Mouse (Mus musculus) bone marrow macrophage, adult 2 months (primary cell): Measurements from ENCODE around the gene Npas3. TPM values are rescaled to one million over a fixed set of nuclear protein-coding genes. Genes with fewer than 3 reads are reported as not detected.

Experiments used
- H3K27ac ChIP-seq: 2 replicates; pipeline ENCODE4 v1.5.1; 2012; ENCODE audit warnings: low read depth, low read length; ENCODE audit not compliant: insufficient read depth
- H3K4me1 ChIP-seq: 2 replicates; pipeline ENCODE4 v1.6.1; 2012; ENCODE audit warnings: low read length; ENCODE audit not compliant: control insufficient read depth, insufficient read depth
- H3K4me3 ChIP-seq: 2 replicates; pipeline ENCODE4 v1.5.1; 2012; ENCODE audit warnings: mild to moderate bottlenecking, low read length, moderate library complexity; ENCODE audit not compliant: insufficient read depth
- CTCF ChIP-seq: IDR thresholded peaks from 2 replicates; pipeline ENCODE4 v1.5.1; 2012; ENCODE audit warnings: low read depth, mild to moderate bottlenecking, low read length, moderate library complexity
- POLR2A ChIP-seq: IDR thresholded peaks from 2 replicates; pipeline ENCODE4 v1.6.1; 2012; ENCODE audit warnings: mild to moderate bottlenecking, low read depth, low read length, borderline replicate concordance
- polyA plus RNA-seq: library from polyadenylated mRNA; stranded (reverse); fragments of >200 nt; gene quantifications from 2 replicates; pipeline ENCODE4 v1.2.4, GENCODE M21; 2012; ENCODE audit not compliant: missing spikeins, insufficient read depth, insufficient read length

Npas3 gene
- polyA plus RNA-seq, 1 experiment = not detected

DNA sequence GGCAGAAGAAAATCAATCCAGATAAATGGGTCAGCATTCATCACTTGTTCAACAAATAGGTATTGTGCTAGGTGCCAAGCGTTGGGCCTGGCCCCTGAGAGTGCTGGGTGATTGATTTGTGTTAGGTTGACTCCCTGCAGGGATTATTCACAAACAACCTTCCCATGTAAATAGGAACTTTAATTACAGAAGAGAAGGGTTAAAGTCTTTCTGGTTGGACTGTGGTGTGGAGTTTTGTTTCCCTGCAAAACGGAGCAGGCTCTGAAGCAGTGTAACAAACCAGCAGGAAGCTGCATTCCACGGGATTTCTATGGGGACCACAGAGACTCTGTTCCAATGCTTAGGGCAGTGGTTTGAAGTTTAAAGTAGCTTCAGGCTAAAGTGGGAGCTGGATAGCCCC is 199.6 kb downstream of the Npas3 start:
- H3K4me3 ChIP-seq = no peak overlapping the region
- TF ChIP-seq CTCF (no peak), POLR2A (no peak)
- H3K27ac ChIP-seq = no peak overlapping the region
- H3K4me1 ChIP-seq = no peaks in the 10 kb centered on the region

DNA sequence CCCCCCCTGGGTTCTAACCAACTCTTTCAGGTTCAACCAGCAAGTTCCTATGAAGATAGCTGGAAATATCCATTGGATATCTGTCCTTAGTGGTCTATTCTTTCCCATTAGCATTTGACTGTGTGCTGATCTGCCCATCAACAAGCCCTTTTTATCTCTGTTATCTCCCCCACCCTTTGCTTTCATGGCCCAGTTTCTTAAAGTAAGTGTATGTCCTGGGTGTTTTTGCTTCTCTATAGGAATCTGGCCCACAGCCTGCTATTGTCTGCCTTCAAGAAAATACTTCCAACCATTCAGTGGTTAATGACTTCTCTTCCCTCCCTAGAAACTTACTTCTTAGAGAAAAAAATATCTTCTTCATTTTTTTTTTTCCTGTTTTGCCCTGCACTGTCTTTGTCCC is 219.1 kb downstream of the Npas3 start:
- H3K4me3 ChIP-seq = no peak overlapping the region
- no peaks in the 10 kb centered on the region for H3K4me1 ChIP-seq
- TF ChIP-seq POLR2A = no peak
- TF ChIP-seq CTCF = no peak
- no peak overlapping the region for H3K27ac ChIP-seq

DNA sequence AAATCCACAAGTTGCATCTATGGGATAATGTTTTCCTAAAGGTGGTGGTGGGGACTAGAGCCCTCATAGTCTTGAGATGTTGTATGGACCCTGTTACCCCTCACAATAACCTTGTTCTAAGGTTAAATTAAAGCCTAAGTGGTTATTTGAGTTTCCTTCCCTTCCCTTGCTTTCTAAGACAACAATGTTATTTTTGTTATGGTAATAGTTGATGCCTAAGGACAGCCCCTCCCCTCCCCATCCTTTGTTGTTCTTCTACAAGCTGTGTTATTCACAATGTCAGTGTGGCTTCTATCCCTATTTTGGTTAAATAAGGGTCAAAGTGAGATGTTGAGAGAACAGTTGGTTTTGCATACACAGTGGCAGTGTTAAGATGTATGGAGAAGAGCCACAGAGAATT is 226.0 kb downstream of the Npas3 start:
- no peak for TF ChIP-seq POLR2A
- TF ChIP-seq CTCF = no peak
- H3K27ac ChIP-seq = no peak overlapping the region
- no peak overlapping the region for H3K4me3 ChIP-seq
- no peaks in the 10 kb centered on the region for H3K4me1 ChIP-seq

DNA sequence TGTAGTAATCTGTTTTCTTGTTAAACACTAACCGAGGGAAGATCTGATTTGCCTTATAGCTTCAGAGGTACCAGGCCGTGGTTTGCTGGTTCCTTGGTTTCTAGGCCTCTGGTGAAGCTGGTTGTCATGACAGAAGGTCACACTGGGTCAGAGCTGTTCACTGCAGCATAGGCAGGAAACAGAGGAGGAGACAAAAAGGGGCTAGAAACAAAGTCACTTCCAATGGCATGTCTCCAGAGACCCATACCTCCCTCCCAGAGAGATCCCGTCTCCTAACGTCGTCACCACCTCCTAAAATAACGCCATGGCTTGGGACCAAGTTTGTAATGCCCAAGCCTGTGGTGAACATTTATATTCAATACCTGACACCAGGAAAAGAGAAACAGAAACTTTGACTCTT is 236.4 kb downstream of the Npas3 start:
- Histone ChIP-seq H3K4me3 (no peak overlapping the region), H3K4me1 (no peaks in the 10 kb centered on the region), H3K27ac (no peak overlapping the region)
- TF ChIP-seq CTCF = no peak
- TF ChIP-seq POLR2A = no peak

DNA sequence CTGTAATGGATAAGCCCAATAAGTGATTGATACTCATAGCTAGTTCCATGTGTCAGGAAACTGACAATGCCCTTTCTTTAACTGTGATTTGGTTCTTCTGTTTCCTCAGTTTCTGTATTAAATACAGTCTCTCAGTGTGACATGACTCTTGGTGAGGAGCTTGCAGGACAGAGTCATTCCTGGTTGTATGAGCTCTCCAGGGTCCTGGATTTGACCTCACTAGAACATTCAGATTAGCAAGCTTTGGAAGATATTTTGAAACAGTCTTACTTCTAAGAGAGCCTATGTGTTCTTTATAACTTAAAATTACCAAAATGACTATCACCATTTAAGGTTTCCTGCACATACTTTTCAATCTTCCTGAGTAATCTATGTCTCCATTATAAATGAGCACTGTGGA is 247.9 kb downstream of the Npas3 start:
- TF ChIP-seq CTCF = no peak
- TF ChIP-seq POLR2A = no peak
- no peak overlapping the region for H3K27ac ChIP-seq
- H3K4me3 ChIP-seq = no peak overlapping the region
- no peaks in the 10 kb centered on the region for H3K4me1 ChIP-seq

DNA sequence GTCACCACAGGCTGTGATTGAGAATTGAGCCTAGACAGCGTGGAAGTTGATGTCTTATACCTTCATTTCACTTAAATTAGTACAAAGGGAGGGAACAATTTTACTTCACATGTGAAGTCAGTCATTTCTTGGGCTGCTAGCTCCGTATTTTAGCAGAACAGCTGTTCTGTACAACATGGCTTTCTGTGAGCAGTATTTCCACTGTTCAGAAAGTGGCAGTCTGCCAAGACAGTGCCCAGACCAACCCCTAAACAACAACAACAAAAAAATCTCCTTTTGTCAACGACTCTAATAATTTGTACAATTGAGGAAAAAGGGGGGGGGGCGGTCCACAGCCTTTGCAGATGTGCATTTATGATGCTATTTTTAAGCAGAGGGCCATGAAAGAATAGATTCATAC is 266.4 kb downstream of the Npas3 start:
- TF ChIP-seq POLR2A (no peak), CTCF (no peak)
- no peaks in the 10 kb centered on the region for H3K4me1 ChIP-seq
- no peak overlapping the region for H3K27ac ChIP-seq
- no peak overlapping the region for H3K4me3 ChIP-seq

DNA sequence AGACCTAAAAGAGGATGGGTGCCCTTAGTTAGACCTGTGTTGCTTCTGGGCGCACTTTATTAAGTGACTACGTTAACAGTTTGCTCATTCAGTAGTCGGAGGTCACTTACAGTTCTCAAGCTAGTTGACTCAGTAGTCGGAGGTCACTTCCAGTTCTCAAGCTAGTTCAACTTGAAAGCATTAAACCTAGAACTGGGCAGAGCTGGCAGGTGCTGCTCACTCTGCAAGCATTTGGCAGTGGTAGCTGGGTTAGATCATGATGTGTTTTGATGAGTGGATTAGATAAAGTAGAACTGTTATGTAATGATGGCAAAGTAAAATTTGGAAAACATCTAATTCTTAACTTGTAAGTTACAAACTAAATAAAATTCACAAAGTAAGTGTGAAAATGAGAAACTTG is 271.1 kb downstream of the Npas3 start:
- Histone ChIP-seq H3K27ac (no peak overlapping the region), H3K4me3 (no peak overlapping the region), H3K4me1 (no peaks in the 10 kb centered on the region)
- TF ChIP-seq POLR2A (no peak), CTCF (no peak)

DNA sequence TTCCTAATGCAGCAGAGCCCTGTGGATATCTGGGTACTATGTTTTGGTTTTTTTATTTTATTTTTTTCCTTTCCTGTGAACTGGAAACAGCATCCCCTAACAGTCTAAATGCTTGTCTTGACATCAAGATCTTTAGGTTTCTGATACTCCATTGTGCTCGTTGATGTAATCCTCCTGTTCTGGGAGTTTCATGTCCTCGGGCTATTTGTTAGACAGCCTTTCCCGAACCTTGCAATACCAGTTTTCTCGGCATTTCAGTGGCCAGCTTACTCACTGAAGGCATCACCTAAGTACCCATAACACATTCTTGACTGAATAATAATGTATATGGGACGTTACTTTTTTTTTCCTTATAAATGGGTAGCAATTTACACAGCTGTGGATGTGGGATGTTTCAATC is 274.2 kb downstream of the Npas3 start:
- TF ChIP-seq CTCF (no peak), POLR2A (no peak)
- Histone ChIP-seq H3K27ac (no peak overlapping the region), H3K4me3 (no peak overlapping the region), H3K4me1 (no peaks in the 10 kb centered on the region)

DNA sequence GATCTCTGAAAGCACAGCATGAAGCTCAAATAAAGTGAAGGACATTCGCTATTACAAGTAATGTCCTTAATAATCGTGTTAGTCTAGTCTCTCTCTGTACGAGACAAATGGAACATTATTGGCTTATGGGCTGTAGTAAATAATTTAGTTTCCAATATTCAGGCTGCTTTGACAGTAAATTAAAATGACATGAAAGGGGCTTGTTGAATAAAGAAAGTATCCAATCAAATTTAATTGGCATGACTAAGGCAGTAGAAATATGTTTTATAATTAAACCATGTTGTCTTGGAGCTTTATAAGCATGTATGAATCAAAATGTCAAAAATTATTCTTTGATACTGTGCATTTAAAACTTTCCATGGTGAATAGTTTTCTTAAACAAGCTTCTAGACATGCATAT is 278.6 kb downstream of the Npas3 start:
- H3K4me1 ChIP-seq = no peaks in the 10 kb centered on the region
- H3K4me3 ChIP-seq = no peak overlapping the region
- TF ChIP-seq CTCF (no peak), POLR2A (no peak)
- H3K27ac ChIP-seq = no peak overlapping the region

DNA sequence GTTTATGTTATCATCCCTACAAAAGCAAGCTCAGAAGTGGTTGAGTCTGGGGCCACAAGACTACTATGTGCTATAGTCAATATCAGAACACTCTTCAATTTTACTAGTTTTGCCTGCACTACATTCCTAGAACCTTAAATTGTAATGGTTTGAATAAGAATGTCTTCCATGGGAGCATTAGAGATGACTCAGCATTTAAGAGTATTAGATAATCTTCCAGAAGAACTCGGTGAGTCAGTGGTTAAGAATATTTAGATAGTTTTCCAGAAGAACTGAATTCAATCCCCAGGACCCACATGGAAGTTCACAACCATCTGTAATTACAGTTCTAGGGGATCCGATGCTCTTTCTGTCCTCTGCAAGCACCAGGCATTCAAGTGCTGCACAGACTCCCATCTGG is 280.9 kb downstream of the Npas3 start:
- TF ChIP-seq POLR2A = no peak
- TF ChIP-seq CTCF = no peak
- Histone ChIP-seq H3K4me1 (no peaks in the 10 kb centered on the region), H3K27ac (no peak overlapping the region), H3K4me3 (no peak overlapping the region)

DNA sequence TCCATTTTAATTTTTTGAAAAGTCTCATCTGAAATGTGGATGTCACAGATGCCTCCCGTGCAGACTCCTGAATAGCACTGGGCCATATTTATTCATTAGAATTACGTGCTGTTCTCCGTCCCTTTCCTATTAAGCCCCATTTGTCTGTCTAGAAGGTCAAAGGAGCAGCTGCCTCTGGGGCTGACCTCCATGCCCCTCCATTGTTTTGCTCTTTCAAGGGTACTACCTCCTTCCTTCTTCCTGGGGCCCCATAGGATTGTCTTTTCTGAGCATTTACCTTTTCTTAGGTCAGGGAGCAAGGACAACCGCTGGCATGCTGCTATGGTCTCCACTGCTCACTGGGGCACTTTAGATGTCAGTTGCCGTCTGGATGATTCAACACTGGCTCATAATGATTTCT is 288.3 kb downstream of the Npas3 start:
- TF ChIP-seq POLR2A = no peak
- no peak for TF ChIP-seq CTCF
- H3K27ac ChIP-seq = no peak overlapping the region
- H3K4me3 ChIP-seq = no peak overlapping the region

More for the DNA sequence above, 288.3 kb downstream of the Npas3 start:
- H3K4me1 ChIP-seq = no peaks in the 10 kb centered on the region
